Mouse (Mus musculus) erythroid progenitor cell, adult 5-6 weeks (primary cell): ENCODE data around the gene Lamc2. TPM values are rescaled to one million over a fixed set of nuclear protein-coding genes. Genes with fewer than 3 reads are reported as not detected.

Experiments used
- ATAC-seq: replicated peaks from 2 replicates; pipeline ENCODE4 v1.8.0; 2016; ENCODE audit warnings: moderate number of reproducible peaks, mild to moderate bottlenecking, moderate TSS enrichment, inconsistent platforms; ENCODE audit not compliant: poor library complexity, low FRiP score, severe bottlenecking
- total RNA-seq, 2 experiments: library from RNA; stranded (forward) in 1 of 2; stranded (reverse) in 1 of 2; fragments of 150-400 nt in 1 of 2; fragments of 186-747, 209-891 nt in 1 of 2; gene quantifications; 2 replicates each; pipeline versions ENCODE4 v1.2.3 to v1.2.4; 2015 to 2017; ENCODE audit warnings: low replicate concordance in 2 of 2

Lamc2 gene
- total RNA-seq (2015; ENCODE audit: low replicate concordance) (not detected in 2 replicates), total RNA-seq (2017; ENCODE audit: low replicate concordance) (not detected in 2 replicates)

DNA sequence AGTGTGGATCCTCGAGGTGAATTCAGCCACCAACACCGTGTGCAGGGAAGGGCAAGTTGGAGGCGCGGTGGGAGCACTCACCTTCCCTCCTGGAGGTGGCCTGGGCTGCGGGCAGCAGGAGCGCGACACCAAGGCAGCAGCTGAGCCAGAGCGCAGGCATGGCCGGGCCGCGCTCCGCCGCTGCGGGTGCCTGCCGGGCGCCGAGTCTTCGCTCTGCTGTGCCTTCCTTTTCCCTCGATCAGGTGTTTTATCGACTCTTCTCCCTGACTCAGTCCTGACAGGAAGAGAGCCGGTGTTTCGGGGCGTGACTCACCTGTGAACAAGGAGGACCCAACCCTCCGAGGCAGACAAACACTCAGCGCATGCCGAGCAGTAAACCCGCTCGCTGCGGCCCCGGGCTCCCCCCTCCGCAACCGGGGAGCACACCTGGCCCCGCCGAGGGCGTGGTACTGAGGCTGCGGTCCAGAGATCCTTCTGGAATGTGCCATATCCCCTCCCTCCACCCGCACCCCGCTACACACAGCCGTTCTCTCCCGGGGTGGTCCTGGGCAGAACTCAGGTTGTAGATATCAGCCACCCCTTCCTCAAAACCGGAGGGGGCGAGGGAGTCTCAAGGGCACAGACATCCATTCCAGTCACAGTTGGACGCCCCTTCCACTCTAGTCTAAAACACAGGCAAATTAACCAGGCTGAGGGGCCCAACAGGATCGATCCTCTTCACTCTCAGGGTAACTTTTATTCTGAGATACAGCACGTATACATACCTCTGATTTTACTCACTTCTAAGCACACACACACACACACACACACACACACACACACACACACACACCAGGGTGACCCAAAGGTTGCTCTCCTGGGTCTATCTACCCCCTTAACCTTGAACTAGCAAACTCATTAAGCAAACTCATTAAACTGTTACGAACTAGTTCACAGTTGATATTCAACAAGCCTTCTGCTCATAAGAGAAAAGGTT is at the start of gene Lamc2:
Gene Lamc2 (minus strand): TSS at position 620 of the 976 bp plus-strand sequence.
- ATAC-seq: no peak

- no peak for ATAC-seq
Observed at GRCm38 (mm10) chr1:153235576-153235975, 49.3 kb upstream of the Lamc2 start.

GRCm38 (mm10) chr1:153231681-153232080 is 45.4 kb upstream of the Lamc2 start:
- no peak for ATAC-seq

- no peak for ATAC-seq
Observed at GRCm38 (mm10) chr1:153227916-153228315, 41.7 kb upstream of the Lamc2 start.

DNA sequence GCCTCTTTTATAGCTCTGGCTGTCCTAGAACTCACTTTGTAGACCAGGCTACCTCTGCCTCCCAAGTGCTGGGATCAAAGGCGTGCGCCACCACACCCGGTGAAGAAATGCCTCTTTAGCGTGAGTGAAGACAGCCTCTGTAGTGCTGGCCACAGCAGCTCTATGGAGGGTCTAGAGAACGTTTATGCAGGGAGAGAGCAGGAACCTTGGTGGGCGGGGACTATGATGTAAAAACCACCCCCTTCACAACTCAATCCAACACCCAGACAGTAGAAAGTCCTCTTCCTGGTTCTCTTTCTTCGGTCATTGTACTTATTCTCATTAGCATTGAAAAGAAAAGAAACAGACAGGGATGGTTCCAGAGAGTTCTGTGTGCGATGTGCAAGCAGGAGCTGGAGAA is 40.8 kb upstream of the Lamc2 start:
- ATAC-seq: no peak

DNA sequence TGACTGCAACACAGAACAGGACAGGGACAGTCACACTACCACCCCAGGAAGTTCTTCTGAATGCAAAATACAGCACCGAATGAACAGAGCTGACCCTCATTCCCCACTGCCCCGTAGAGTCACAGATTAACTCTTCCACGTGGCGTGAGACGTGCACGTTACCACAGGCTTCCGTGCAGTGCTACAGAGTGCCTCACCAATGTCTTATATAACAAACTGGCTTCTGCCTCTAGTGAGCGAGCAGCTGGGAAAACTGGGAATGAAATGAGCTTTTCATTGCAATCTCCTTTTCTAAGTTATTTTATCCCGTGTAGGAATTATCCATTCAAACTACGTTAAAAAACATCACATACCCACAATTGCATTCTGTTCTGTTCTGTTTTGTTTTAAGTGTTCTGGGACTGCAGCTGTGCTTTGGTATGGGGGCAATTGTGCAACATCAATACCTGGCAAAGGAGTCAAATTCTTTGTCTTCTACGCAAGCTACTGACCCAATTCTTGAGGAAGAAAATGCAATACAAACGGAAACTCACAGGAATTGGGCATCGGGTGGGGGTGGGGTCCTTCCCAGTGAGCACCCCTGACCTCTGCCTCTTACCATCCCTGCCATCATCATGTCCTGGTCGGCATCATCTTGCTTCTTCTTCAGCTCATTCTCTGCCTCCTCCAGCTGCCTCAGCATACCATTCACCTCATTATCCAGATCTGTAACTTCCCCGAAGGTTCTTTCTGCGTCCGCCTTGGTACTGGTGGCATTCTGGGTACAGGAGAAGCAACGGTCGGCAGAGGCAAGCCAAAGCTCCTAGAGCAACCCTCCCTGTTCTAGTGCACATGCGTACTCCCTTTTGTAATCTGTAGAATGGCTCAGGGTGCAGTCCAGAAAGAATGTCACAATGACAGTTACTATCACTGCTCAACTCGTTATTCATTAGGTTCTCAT is 39.8 kb upstream of the Lamc2 start:
- ATAC-seq: no peak

DNA sequence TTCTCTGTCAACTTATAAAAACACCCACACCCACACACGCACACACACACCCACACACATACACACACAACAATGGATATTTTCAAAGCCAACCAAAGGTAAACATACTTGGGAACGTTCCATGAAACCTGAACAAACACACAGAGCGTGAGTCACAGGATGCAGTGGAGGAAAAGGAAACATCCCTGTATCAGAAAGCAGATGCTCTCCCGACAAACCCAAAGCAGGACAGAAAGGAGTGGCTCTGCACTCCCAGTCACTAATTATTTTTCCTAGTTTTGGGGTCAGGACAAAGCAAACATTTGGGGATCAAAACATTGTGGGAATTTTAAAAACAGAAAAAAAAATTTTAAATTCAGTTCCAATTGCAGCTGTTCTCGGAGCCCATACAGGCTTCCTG is 38.1 kb upstream of the Lamc2 start:
- no peak for ATAC-seq

DNA sequence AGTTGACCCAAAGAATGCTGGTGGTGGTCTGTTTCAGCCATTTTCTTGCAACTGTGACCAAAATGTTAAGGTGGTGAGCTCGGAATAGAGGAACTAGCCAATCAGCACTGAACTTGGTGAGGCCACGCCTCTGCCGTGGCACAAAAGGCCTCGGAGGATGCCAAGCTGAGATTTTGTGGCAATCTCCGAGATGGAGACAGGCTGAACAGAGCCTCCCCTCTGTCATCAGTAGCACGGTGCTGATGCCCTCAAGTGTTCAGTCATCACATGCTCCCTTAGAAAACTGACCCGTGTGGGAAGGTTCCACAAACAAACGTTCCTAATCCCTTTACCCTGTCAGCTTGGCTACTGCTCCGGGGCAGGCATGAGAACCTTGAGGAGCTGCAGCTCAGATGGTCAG is 33.1 kb upstream of the Lamc2 start:
- ATAC-seq: no peak

DNA sequence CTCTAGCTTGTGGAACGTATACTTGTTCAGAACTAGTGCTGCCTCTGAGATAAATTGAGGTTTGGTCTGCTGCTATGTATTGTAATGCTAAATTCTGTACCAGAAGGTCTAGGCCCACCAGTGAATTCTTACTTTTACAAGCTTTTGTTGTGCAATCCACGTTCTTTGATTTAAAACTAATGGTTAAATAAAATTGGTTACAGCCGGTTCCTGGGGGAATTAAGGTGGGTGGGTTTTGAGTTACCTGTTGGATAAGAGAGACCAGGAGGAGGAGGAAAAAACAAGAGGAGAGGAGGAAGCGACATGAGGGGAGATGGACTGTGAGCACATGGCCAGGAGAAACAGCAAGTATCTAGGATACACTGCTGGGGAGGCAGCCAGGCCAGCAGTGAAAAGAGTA is 30.3 kb upstream of the Lamc2 start:
- no peak for ATAC-seq

GRCm38 (mm10) chr1:153215676-153216075 is 29.4 kb upstream of the Lamc2 start:
- no peak for ATAC-seq

DNA sequence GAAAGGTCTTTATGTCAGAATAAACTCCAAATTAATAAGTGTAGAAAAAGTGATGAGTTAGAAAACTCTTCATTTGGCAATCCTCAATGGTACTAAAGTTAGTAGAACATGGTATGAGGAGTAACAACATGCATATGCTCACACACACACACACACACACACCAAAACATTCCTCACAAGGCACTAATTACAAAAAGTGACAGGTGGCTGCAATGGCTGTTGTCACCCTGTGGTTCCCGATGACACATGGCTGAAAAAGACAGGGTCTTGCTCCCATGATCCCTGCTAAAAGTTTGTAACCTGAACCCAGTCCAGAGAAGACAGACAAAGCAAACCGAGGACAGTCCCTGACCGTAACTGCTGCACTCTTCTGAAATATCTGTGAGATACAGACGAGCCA is 24.7 kb upstream of the Lamc2 start:
- ATAC-seq: no peak

DNA sequence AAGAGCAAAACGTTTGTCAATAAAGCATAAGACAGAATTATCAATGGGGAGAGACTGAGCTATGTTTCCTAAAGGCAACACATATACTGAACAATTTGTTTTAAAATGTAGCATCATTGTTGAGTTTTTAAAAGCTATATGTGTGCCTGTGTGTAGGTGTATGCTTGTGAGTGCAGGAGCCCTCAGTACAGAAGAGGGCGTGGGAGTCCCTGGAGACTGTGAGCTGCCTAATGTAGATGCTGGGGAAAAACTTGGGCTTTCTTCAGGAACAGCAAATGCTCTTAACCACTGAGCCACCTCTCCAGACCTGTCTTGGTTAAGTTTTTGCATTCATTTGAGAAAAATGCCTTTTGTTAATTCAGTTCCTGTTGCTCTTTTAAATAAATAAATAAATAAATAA is 24.0 kb upstream of the Lamc2 start:
- no peak for ATAC-seq

- no peak for ATAC-seq
Observed at GRCm38 (mm10) chr1:153202195-153202594, 15.9 kb upstream of the Lamc2 start.

DNA sequence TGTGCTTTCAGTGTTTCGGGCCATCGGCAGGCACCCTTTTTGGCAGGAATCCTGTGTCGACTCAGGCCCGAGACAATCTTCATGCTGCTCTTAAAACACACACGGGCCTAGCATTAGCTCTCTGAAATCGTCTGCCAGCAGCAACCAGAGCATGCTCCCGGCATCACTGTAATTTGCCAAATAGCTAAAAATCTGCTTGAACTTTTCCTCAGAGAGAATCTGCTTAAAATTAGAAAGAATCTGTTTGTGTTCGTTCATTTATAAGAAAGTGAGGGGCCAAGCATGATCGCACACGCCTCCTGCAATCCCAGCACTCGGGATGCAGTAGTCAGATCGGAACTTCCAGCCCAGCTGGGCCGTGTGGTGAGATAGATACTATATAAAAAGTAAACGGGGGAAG is 15.2 kb upstream of the Lamc2 start:
- ATAC-seq: no peak

GRCm38 (mm10) chr1:153197316-153197850 is 11.1 kb upstream of the Lamc2 start:
- ATAC-seq: no peak

DNA sequence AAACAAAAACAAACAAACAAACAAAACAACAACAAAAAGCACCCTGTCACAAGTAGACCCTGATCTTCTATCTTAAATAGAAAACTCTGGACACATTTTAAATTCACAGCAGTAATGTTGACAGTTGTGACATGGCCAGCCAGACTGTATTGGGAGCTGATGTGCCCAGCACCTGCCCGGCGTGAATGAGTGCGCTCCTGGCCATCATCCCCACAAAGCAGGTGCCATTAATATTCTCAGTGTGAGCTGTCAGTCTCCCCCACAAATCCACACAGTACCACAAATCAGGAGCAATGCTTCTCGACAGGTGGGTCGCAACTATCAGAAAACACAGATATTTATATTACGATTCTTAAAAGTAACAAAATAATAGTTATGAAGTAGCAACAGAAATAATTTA is 6.7 kb upstream of the Lamc2 start:
- no peak for ATAC-seq

- ATAC-seq: no peak
Observed at GRCm38 (mm10) chr1:153192379-153192778, 6.1 kb upstream of the Lamc2 start.

GRCm38 (mm10) chr1:153191943-153192329 is 5.7 kb upstream of the Lamc2 start:
- ATAC-seq: no peak

DNA sequence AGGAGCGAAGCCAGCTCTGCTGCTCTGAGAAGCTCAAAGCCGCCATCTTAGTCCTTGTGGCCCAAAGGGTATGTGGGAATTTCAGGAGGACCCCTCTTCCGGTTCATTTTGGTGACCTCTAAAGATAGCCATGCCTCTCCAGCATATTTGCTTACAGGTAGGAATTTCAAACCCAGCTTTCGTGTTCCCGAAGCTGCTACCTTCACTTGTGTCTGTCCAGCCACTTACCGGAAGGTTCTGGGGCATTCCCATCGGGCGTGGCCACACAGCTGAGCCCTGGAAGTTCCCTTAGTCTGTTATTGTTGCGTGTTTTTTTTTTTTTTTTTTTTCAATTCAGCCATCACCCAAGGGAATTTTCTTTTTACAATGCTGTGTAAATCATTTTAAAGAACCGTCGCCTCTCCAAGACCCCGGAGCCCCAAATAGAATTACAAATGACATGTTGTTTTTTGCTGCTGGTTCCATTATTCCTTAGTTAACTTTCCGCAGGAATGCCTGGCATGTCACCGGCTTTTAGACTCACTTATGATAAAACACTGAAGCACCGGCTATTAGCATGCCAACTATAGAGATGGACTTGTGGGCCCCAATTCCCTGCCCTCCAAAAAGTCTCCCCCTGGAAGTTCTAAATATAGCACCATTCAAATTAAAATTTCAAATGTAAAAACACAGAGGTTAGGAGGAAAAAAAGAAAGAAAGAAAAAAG is 5.1 kb upstream of the Lamc2 start:
- no peak for ATAC-seq

DNA sequence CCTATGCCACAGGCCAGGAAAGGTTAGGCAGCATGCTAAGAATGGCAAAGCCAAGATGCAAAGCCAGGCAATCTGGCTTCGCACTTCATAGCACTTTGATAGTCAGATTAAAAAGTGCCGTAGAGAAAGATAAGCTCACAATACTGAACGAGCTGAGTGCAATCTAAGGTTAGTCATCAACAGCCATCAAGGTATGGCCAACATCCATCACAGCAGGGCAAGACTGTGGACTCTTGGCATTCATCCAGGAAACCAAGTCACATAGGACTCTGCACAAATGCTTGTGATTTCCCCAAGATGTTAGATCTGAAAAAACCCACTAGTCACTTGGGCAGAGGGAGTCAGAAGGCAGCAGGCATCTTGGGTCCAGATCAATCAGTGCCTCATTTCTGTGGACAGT is 1.8 kb upstream of the Lamc2 start:
- no peak for ATAC-seq
